Mouse (Mus musculus) left cerebral cortex, postnatal 14 days (tissue): ENCODE measurements around the gene Desi1. TPM values are rescaled to one million over a fixed set of nuclear protein-coding genes. Genes with fewer than 3 reads are reported as not detected.
"Not testable (repeated sequence)": the region's sequence is repeated elsewhere in the genome, so short reads cannot be mapped to it uniquely, and the experiment has no call there.

Source experiments
- DNase-seq, 2 experiments: peaks; one replicate each; pipeline ENCODE4 v3.0.0; 2021 to 2022; ENCODE audit warnings: low spot score in 2 of 2, mixed read lengths in 1 of 2
- intact Hi-C: fragments of 180-260 bp; cut with DNase I; formaldehyde crosslinking; loops from one replicate; pipeline ENCODE4 v1.15.1; 2025
- total RNA-seq, 2 experiments: library from RNA; stranded (reverse); gene quantifications; 2 replicates each; pipeline ENCODE4 v1.2.3; 2021

The Desi1 gene
- total RNA-seq, 2 experiments from 2014 or later, result 103 to 117 TPM

DNA sequence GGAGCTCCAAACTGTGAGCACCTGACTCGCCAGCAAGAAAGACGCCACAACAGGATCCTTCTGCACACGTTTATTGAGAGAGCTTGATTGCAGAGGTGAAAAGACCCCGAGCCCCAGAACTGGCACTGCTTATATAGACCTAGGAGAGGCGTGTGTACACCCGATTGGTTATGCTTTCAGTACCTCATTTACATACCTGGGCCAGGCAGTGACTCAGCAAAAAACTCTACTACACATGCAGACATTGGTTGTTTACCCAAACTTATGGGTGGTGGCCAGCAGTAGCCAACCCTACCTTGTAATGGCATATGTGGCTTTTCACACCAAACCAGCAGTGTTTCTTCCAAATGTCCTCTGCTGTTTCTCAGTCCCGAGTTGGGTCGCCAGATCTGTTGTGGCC lies 58.5 kb downstream of the Desi1 start:
- intact Hi-C loops, DNase-seq: not testable (repeated sequence)

DNA sequence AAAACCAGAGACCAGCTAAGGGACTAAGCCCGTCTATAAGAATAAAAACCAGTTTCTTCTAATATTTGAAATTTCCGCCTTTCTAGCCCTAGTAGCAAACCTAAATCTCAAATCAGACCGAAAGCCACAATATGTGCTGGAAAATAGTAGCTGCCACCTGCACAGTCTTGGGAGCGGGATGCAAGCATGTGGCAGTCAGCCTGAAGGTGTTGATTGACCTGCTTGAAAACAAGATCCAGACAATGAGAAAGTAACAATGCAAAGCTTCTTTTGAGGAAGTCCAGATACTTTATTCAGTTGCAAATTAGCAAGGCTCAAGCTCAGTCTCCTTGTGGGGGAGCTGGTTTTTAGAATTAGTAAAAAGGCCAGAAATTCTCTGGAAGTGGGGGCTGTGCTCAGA lies 63.2 kb downstream of the Desi1 start:
- intact Hi-C loops, DNase-seq: not testable (repeated sequence)

DNA sequence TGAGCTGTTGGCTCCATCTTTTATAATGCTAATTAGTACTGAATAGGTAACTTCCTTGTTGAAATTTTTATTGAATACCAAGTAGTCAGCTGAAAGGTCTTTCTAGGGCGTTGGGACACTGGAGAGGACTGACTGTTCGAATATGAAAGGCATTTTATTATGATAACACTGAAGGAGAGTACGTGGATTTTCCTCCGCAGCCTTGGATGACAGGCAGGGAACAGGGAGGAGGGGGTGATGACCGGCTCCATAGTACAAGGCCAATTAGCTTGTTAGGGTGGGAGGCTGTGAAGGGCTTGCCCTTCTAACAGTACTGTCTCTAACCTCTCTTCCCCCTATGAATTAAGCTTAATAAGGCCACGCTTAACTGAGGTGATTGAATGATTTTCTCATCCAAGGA lies 64.0 kb downstream of the Desi1 start:
- DNase-seq, intact Hi-C loops: not testable (repeated sequence)

DNA sequence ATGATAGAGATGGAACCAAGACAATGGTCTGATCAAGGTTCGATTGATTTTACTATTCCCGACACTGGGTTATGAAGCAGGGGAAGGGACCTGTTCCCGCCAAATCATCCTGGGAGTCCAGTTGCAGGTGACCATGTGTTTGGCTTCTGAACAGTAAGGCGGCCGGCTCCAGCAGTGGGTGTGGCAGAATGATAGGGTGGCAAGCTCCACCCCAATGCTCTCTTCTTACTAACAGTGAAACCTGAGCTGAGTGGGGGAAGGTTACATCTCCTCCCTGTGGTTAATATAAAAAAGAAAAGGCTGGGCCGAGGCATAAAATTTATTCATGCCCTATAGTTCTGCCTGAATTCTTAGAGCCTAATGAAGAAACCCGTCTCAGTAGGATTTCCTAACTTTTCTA lies 64.5 kb downstream of the Desi1 start:
- intact Hi-C loops, result no loop called here
- DNase-seq, result no peak

DNA sequence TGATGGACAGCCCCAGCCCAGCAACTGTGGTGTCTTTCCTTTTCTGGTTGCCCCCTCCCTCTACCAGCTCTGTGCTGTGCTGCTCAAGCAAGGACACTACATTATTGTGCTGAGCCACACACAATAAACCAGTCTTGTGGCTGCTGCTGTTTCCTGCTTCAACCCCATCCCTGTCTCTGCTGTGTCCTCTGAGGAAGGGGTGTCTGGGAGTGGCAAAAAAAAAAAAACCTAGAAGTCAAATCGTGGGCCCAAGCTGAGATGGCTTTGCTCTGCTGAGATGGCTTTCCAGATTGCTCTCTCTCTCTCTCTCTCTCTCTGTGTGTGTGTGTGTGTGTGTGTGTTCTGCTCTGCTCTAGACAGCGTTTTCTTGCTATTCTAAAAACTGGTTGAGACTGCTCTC lies 65.2 kb downstream of the Desi1 start:
- intact Hi-C loops, result no loop called here
- no peak for DNase-seq

DNA sequence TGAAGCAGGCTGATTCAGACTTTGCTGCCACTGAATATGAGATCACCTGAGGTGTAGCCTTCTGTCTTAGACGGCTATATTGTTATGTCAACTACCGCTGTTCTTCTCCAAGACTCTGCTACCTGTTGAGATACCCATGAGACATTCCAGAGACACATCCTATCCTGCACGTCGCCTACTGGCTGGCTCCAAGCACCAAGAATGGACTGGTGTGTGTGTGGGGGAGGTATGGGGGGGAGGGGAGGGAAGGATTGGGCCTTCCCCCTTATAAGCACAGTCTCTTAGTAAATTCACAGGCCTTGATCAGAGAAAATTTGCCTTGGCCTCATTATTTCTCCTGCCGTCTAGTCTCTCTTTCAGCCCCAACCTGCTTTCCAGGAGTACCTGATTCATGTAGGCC lies 65.8 kb downstream of the Desi1 start:
- DNase-seq, result no peak
- intact Hi-C loops, result no loop called here

DNA sequence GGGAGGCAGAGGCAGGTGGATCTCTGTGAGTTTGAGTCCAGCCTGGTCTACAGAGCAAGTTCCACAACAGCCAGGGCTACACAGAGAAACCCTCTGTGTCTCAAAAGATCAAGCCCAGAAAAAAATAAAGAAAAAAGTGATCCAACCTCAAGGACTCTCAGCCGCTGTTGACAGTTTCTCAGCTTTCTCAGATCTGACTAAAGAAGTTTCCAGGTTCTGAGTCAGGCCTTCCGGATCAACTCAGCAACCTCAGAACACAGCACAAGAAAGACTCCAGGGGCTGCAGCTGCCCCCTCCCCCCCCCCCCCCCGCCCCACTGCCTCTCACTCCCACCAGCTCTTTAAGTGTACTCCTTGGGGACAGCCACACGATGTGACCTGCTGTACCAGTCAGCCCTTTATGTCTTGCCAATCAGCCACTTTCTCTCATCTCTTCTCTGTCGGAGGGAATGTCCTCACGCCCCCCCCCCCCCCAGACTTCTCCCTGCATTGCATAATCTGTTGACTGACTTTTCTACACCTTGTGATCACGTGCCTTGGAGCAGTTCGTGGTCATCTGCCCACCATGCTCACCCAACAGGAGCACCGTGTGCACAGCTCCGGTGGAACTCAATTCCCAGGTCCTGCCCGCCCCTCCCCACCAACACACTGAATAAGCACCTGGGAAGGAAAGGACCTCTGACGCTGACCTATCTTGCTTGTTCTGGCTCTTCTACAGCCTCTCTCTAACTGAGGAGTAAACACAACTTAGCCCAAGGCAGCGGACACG lies 67.4 kb downstream of the Desi1 start:
- DNase-seq, result no peak
- intact Hi-C loops, result no loop called here

DNA sequence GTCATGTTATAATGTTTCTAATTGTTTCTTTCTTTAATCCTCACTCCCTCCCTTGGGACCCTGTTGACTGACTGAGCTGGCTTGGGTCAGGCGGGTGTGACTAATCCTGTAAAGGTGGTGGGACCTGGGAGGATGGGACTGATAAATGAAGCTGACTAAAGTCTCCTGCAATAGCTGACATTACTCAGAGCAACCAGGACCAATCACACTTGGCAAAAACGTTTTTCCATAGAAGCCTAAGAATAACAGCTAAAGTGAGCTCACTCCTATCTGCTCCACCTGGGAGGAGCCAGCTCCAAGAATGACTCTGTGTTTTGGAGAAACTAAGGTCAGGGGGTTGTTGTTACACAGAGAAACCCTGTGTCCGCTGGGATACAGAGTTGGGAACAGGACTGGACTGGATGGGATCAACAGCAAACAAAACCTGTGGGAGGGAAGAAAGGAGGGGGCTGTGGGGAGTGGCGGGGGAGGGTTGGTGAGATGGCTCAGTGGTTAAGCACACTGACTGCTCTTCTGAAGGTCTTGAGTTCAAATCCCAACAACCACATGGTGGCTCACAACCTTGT lies 68.6 kb downstream of the Desi1 start:
- intact Hi-C loops, result no loop called here

DNA sequence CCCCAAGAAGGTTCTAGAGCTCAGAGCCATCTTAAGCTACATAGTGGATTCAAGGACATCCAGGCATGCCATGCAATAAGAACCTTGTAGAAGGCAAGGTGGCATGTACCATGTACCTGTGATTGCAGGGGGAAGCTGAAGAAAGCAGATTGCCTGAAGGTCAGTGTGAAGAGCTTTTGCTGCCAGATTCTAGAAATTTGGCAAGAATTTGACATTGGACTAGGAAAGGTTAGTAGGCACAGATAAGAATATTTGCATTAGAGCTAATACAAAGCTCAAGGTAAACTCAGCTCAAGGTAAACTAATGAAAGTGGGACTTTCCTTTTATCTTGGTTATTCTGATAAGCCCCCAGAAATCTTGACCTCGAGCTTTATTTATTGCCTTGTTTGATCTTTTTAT lies 69.4 kb downstream of the Desi1 start:
- no peak for DNase-seq
- intact Hi-C loops, result no loop called here

More for the DNA sequence above, 68.6 kb downstream of the Desi1 start:
- DNase-seq, result no peak

DNA sequence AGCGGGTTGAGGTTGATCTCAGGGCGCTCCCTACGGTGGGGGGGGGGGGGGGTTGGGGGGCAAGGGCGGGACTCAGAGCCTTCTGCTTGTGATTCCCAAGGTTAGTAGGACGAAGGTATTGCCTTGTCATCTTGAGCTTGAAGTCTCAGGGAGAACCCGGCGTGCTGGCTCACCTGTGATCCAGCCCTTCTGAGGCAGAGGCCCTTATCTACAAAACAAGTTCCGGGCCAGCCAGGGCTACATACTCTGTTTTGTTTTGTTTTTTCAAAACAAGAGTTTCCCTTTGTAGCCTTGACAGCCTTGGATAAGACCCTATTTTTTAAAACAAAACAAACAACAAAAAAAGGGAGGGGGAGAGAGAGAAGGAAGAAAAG lies 72.6 kb downstream of the Desi1 start:
- no peak for DNase-seq
- intact Hi-C loops, result loop anchor here (2.0 kb wide), 1 partner anchor 28 kb away; no protein-coding TSS in a partner anchor

DNA sequence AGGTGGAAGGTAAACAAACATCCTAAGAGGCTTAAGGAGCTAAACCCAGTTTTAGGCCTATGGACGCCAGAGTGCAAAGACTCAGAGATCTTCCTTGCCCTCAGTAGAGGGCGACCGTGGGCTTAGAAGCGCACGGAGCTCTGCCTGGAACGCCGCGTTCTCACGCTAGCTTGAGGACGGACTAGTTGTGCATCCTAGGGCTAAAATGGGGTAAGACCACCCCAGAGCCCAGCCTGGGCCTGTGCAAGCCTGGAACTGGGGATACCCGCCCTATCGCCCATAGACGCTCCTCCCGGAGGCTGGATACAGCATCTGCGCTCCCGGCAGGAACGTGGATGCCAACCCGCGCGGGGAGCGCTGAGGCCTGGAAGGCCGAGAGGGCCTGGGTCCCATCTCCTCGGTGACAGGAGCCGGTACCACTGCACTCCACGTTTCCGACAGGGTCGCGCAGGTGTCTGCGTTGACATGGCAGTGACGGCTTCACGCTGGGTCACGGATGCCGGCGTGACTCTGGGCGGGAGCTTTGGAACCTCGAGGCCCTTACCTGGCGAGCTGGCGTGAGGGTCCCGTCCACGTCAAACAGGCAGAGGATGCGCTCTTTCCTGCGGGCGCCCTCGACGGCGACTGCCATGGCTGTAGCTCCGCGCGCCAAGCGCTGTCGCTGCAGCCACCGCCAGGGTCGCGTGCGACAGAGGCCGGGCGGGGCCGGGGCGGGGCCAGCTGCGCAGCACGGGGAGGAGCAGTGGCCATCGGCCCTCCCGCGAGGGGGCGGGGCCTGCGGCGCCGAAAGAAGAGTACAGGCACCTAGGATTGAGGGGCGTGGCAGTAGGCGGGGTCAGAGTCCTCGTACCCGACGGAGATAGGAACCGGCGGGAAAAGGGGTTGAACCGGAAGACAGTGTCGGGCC lies 73.2 kb downstream of the Desi1 start, which contains the start of gene Pmm1:
Gene Pmm1 (minus strand): TSS at position 760 of the 907 bp plus-strand sequence.
- intact Hi-C loops, result loop anchor here (2.0 kb wide), 1 partner anchor 28 kb away; no protein-coding TSS in a partner anchor
- DNase-seq, result peak; percentile 97 to 98

DNA sequence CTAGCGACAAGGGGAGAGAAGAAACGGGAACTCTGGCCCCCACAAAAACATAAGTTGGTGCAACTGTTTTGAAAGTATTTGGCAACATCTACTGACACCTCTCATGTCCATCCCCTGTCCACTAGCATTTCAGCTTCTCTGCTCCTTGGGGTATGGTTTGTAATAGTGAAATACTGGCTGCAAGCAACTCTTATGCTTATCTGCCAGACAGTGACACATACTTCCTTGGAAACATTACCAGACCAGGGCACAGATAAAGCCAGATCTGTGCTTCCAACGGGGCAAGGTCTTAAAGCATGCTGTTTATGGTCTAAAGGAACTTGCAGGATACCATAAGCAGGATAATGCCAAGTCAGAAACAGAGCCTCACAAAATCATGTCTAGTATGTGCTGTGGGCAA lies 74.8 kb downstream of the Desi1 start:
- no peak for DNase-seq
- intact Hi-C loops, result no loop called here

DNA sequence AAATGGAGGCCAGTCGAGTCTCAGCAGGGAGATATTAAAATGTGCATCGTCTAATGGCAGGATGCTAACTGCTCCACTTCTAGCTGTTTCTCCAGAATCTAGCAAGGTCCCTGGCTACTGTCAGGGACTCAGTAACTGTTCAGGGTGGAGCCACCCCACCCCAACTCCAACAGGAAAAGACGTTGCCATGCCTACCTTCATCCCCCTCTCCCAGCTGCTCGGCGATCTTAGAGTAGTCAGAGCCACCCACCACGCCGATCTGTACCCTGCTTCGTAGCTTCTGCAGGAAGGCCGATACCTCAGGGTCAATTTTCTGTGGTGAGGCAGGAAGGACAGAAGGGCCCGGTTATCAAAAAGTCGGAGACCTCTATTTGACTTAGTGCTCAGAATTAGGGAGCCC lies 76.1 kb downstream of the Desi1 start:
- DNase-seq, result peak in 1 of 2 experiments; percentile 60
- intact Hi-C loops, result no loop called here

DNA sequence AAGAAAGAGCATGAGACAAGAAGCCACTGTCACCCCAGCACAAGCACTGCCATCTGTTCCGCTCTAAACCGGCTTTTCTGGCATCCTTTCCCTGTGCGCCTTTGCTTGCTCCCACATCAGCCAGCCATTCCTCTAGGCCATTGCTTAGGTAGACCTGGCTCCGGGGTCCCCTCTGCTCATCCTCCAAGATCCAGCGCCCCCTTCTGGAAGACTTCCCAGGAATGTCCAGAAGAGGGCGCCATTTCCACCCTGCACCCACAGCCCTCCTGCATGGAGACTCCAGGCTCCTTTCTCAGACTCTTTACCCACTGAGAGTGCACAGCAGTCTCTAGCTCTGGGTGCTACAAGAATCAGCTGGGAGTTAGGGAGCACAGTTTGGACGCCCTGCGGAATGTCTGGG lies 77.2 kb downstream of the Desi1 start:
- intact Hi-C loops, result no loop called here
- DNase-seq, result peak; percentile 65 to 79

DNA sequence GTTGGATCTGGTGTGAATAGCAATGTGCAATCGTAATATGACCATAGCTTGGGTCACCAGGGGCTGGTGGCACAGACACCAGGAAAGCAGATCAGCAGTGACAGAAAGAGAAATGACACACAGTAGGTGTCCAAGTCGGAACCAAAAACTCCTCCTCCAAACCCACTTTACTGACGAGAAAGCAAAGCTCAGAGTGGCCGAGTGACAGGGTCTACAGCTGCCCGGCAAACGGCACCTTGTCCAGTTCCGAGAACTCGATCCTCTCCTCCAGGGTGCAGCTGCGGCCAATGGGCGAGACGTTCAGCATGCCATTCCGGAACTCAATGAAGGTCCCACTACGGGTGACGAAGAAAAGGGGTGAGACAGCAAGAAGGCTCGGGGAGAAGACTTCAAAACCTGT lies 78.2 kb downstream of the Desi1 start:
- DNase-seq, result no peak
- intact Hi-C loops, result no loop called here

DNA sequence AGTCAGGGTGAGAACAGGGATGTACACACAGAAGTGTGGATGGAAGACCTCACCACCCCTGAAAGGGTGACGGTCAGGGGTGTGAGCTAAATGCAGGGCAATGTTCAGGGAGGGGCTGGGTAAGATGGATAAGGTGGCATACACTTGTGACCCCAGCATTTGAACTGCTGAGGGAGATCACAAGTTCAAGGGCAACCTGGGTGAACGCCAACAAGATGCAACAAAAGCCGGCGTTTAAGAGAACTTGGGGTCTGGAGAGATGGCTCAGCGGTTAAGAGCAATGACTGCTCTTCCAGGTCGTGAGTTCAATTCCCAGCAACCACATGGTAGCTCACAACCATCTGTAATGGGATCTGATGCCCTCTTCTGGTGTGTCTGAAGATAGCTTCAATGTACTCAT lies 78.9 kb downstream of the Desi1 start:
- intact Hi-C loops, result no loop called here
- DNase-seq, result no peak

DNA sequence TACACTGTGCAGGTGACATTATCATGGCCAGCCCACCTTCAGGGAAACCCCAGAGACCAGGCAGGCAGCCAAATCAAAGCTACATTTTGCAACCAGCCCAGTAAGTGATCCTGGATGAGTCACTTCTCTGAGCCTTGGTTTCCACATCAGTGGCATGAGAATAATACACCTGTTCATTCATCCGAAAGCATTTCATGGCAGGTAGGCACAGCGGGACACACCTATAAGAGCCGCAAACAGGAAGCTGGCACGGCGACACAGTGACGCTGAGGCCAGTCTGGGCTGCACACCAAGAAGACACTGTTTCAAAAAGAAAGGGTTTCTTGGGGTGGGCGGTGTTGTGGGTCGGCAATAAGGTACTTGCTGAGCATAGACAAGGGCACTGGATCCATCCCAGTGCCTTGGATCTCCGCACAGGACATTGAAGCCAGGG lies 79.5 kb downstream of the Desi1 start:
- DNase-seq, result peak in 1 of 2 experiments; percentile 2
- intact Hi-C loops, result no loop called here

DNA sequence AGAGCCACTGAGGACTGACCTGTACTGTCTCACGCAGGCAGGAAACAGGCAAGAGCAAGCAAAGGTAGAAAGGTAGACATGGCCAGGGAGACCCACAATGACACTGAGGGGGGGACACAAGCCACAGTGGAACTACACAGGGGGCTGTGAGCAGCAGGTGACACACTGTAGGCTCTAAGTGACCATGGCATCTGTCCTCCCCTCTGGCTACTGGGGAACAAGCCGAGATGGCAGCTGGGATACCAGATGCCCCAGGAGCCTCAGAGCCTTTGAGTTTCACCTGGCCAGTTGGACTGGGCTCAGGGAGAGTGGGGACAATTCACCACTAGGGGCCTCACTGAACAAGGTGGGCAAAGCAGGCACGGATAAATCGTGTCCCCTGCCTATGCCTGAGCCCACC lies 81.4 kb downstream of the Desi1 start:
- intact Hi-C loops, result no loop called here
- no peak for DNase-seq

DNA sequence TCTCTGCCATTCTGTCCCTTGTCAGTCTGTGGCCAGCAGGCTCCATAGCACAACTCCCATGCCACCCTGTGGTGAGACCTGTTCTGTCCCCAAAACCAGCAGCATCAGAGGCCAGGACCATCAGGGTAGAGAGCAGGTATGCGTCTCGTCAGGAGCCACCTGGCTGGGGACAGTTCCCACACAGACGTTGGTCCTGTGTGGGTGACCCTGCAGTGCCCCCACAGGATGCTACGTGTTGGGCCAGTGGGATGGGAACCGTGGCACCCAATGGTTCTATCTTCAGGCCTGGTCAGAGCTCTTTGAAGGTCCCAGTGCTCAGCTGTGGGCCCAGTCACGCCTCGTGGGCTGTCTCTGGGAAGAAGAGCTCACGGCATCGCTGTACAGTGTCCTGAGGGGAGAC lies 82.5 kb downstream of the Desi1 start:
- DNase-seq, result no peak
- intact Hi-C loops, result no loop called here

DNA sequence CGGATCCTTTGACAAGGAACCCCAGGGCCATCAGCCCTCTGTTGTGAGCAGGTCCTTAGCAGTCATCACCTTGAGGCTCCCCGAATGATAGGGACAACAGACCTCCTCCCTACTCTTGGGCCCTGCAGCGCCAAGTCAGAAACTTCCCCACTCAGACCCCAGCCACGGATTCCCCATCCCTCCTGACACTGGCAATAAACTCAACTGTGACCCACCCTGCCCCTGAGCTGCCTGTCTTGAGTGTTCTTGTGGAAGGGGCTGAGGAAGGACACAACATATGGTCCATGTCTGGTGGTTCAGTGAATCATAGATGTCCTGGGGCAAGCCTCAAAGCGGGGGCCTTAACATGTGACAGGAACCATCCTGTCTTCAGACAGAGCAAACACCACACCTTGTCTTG lies 82.9 kb downstream of the Desi1 start:
- no peak for DNase-seq
- intact Hi-C loops, result no loop called here
